Mouse (Mus musculus): Measurements from ENCODE around the gene Gjb5. TPM values are rescaled to one million over a fixed set of nuclear protein-coding genes. Genes with fewer than 3 reads are reported as not detected.

Gjb5 gene
- polyA plus RNA-seq, 1 experiment: not detected

DNA sequence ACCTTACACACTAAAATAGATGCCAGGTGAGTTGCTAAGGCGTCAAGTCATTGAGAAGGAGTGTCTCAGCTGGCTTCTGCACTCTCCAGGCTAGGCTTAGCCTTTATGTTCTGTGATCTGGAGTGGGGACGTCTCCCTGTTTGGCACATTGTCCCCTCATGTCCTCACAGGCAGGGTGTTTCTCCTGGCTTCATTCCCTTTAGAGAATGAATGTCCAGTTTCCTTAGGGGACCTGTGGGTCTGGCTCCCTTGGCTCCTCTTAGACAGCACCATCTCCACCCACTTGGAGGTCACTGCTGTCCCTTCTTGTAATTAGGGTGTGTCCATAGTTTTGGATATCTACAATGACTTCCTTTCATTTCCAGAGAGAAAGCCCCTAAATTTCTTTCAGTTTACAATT, 51.1 kb downstream of the Gjb5 start:
- TF ChIP-seq POLR2A (IDR thresholded peaks at IDR 0.05; ENCODE audit: insufficient read depth, low read depth, low read length) (no peak), CTCF (IDR thresholded peaks at IDR 0.05; ENCODE audit: insufficient read depth, low read depth, low read length) (no peak)
- 73% methylated on average over 2 of the region's 2 CpGs for WGBS
- no peak overlapping the region for H3K4me3 ChIP-seq (ENCODE audit: insufficient read depth, low read depth, low read length)
- no peak overlapping the region for H3K27ac ChIP-seq (ENCODE audit: insufficient read depth, low read depth, low read length)
- H3K4me1 ChIP-seq (ENCODE audit: control insufficient read depth, insufficient read depth, low read length): no peaks in the 10 kb centered on the region

Other genes with a start within 250 kb of the Gjb5 start
- not detected in 2 replicates for gene Tmem35b, start 234.5 kb downstream of the Gjb5 start, polyA plus RNA-seq (2012; ENCODE audit: insufficient read depth, insufficient read length, low replicate concordance, missing spikeins)
- gene Dlgap3, start 189.0 kb downstream of the Gjb5 start, polyA plus RNA-seq (2012; ENCODE audit: insufficient read depth, insufficient read length, low replicate concordance, missing spikeins): not detected in 2 replicates
- not detected in 2 replicates for gene Smim12, start 114.4 kb downstream of the Gjb5 start, polyA plus RNA-seq (2012; ENCODE audit: insufficient read depth, insufficient read length, low replicate concordance, missing spikeins)
- gene Gja4, start 44.1 kb downstream of the Gjb5 start, polyA plus RNA-seq (2012; ENCODE audit: insufficient read depth, insufficient read length, low replicate concordance, missing spikeins): not detected in 2 replicates
- gene Gjb3, start 27.3 kb downstream of the Gjb5 start, polyA plus RNA-seq (2012; ENCODE audit: insufficient read depth, insufficient read length, low replicate concordance, missing spikeins): not detected in 2 replicates
- not detected in 2 replicates for gene Gjb4, start 4.1 kb downstream of the Gjb5 start, polyA plus RNA-seq (2012; ENCODE audit: insufficient read depth, insufficient read length, low replicate concordance, missing spikeins)

Data from olfactory bulb, adult 2 months (tissue).